Mouse (Mus musculus): Measurements from ENCODE around the gene Rbl2. TPM values are rescaled to one million over a fixed set of nuclear protein-coding genes. Genes with fewer than 3 reads are reported as not detected.

The Rbl2 gene
- total RNA-seq, 2 experiments from 2014 or later, result 39.1 to 43.1 TPM

GRCm38 (mm10) chr8:91147715-91148114 is 77.9 kb downstream of the Rbl2 start:
- peak; percentile 97 for TF ChIP-seq CTCF (IDR thresholded peaks at IDR 0.05)
- no peak overlapping the region for H3K4me3 ChIP-seq
- intact Hi-C loops (cut with DNase I), result loop anchor here (1.0 kb wide), 1 partner anchor 21 kb away; no protein-coding TSS in a partner anchor
- H3K27ac ChIP-seq, result no peak overlapping the region
- DNase-seq (ENCODE audit: extremely low spot score in 1 of 2, low spot score in 2 of 2), result peak; percentile 36 to 52

- no peak for TF ChIP-seq CTCF (IDR thresholded peaks at IDR 0.05)
- Histone ChIP-seq H3K27ac (no peak overlapping the region), H3K4me3 (no peak overlapping the region)
- intact Hi-C loops (cut with DNase I), result no loop called here
- no peak for DNase-seq (ENCODE audit: extremely low spot score in 1 of 2, low spot score in 2 of 2)
These were observed 78.9 kb downstream of the Rbl2 start for GRCm38 (mm10) chr8:91148643-91149178.

DNA sequence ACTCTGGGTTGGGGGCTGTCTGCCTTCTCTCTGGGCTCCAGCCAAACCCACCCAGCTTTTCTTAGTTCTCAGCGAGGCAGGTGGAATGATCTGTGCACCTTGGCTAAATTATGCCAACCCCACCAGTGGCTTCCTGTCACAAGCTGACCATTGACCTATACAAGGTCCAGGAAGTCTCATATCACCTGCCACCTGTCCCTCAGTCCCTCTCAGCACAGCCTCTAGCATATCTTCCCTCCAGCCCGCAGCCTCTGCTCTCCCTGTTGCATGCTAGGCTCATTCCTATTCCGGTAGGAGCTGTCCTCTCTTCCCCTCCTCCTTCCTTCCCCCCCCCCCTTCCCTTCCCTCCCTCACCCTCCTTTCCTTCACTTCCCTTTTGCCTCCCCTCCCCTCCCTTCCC is 79.4 kb downstream of the Rbl2 start:
- Histone ChIP-seq H3K27ac (no peak overlapping the region), H3K4me3 (no peak overlapping the region)
- intact Hi-C loops (cut with DNase I), result no loop called here
- no peak for DNase-seq (ENCODE audit: extremely low spot score in 1 of 2, low spot score in 2 of 2)
- no peak for TF ChIP-seq CTCF (IDR thresholded peaks at IDR 0.05)

DNA sequence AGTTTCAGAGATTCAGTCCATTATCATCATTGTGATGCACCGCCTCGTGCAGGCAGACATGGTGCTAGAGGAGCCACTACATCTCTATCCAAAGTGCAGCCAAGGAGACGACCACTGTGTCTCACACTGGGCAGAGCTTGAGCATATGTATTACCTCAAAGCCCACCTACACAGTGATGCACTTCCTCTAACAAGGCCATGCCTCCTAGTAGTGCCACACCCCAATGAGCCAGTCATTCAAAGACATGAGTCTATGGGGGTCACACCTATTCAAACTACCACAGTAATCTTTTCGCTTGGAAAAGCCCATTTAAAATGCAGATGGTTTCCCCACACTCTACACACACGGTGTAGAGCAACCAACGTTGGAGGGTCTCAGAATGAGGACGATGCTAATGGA is 81.7 kb downstream of the Rbl2 start:
- intact Hi-C loops (cut with DNase I), result no loop called here
- no peak for TF ChIP-seq CTCF (IDR thresholded peaks at IDR 0.05)
- no peak for DNase-seq (ENCODE audit: extremely low spot score in 1 of 2, low spot score in 2 of 2)
- Histone ChIP-seq H3K4me3 (no peak overlapping the region), H3K27ac (no peak overlapping the region)

DNA sequence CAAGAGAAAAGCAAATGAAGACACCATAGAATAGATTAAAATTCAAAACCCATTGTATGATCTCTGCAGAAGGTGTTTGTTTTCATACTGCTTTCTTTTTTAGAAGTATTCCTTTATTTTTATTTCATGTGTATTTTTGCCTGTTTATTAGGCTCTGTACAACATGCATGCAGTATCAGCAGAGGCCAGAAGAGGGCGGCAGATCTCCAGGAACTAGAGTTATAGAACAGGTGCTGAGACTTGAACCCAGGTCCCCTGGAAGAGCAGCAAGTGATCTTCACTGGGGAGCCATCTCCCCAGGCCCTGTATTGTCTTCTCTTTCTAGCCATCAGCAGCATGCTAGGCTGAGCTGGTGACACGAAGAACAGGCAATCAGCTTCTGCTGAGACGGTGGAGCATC is 84.0 kb downstream of the Rbl2 start:
- no peak for DNase-seq (ENCODE audit: extremely low spot score in 1 of 2, low spot score in 2 of 2)

GRCm38 (mm10) chr8:91154564-91154963 is 84.7 kb downstream of the Rbl2 start:
- Histone ChIP-seq H3K4me3 (no peak overlapping the region), H3K27ac (no peak overlapping the region)
- intact Hi-C loops (cut with DNase I), result no loop called here
- DNase-seq (ENCODE audit: extremely low spot score in 1 of 2, low spot score in 2 of 2), result no peak
- TF ChIP-seq CTCF (IDR thresholded peaks at IDR 0.05), result peak; percentile 21

More for the DNA sequence above, 84.0 kb downstream of the Rbl2 start:
- no peak overlapping the region for H3K4me3 ChIP-seq
- no peak overlapping the region for H3K27ac ChIP-seq
- no peak; the same call in 1 of the 2 replicates for TF ChIP-seq CTCF (IDR thresholded peaks at IDR 0.05)
- intact Hi-C loops (cut with DNase I), result no loop called here

DNA sequence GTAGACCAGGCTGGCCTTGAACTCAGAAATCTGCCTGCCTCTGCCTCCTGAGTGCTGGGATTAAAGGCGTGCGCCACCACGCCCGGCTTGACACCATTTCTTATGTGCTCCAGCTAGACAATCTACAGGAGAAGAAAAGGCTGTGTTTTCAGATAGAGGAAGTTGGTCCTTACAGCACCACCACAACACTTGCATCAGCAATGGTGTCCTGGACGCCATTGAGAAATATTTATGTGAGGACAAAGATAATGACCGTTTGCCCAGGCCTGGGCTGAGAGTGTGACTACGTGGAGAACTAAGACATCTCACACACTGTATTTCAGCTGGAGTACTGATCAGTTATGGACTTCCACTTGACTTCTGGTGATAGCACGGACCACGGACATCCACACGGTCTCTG is 88.8 kb downstream of the Rbl2 start:
- Histone ChIP-seq H3K27ac (no peak overlapping the region), H3K4me3 (no peak overlapping the region)
- no peak for DNase-seq (ENCODE audit: extremely low spot score in 1 of 2, low spot score in 2 of 2)
- intact Hi-C loops (cut with DNase I), result no loop called here
- no peak for TF ChIP-seq CTCF (IDR thresholded peaks at IDR 0.05)

DNA sequence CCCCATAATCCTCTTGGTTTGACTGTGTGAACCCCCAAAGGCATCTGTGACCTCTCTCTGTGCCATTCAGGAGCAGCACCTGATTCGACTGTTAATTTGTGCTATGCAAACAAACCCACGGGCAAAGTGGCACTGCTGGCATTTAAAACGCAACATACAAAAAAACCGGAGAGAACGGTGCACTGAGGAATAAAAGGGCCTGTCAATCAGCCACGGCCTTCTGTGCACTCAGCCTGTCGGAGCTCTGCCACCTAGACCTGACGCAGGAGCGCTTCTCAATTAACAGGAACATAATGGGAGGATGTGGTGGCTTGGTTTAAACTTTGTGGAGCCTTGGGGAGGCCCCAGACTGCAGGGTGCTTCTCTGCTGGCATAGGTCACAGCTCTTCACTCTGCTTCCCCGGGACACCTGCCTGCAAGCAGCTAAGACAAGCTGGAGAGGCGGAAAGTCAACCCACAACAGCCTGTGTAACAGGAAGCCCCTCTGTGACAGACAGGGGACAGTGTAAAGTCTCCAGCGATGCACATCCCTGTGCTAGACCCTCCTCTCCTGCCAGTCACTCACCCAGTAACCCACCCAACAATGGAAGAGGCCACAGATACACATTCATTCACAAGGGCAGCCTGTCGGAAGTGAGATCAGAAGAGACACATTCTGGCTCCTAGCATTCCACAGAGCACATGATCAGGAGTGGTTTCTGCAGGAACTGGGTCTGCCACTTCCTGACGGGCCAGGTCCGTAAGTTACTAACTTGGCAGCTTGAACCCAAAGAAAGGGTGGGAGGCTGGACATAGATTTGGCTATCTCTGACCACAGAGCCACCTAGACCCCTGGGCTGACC is 90.3 kb downstream of the Rbl2 start:
- intact Hi-C loops (cut with DNase I), result no loop called here

GRCm38 (mm10) chr8:91170152-91170551 is 100.3 kb downstream of the Rbl2 start:
- DNase-seq (ENCODE audit: extremely low spot score in 1 of 2, low spot score in 2 of 2), result no peak
- Histone ChIP-seq H3K27ac (no peak overlapping the region), H3K4me3 (no peak overlapping the region)
- TF ChIP-seq CTCF (IDR thresholded peaks at IDR 0.05), result no peak
- intact Hi-C loops (cut with DNase I), result no loop called here

More for the DNA sequence above, 90.3 kb downstream of the Rbl2 start:
- H3K4me3 ChIP-seq, result no peak overlapping the region
- no peak for TF ChIP-seq CTCF (IDR thresholded peaks at IDR 0.05)
- no peak for DNase-seq (ENCODE audit: extremely low spot score in 1 of 2, low spot score in 2 of 2)
- H3K27ac ChIP-seq, result no peak overlapping the region

GRCm38 (mm10) chr8:91170914-91171313 is 101.1 kb downstream of the Rbl2 start:
- intact Hi-C loops (cut with DNase I), result no loop called here
- no peak for DNase-seq (ENCODE audit: extremely low spot score in 1 of 2, low spot score in 2 of 2)
- TF ChIP-seq CTCF (IDR thresholded peaks at IDR 0.05), result no peak
- Histone ChIP-seq H3K4me3 (peak overlapping the region; percentile 14; the same call in 1 of the 2 replicates), H3K27ac (no peak overlapping the region)

GRCm38 (mm10) chr8:91171605-91172004 is 101.7 kb downstream of the Rbl2 start:
- H3K4me3 ChIP-seq, result no peak overlapping the region
- no peak overlapping the region for H3K27ac ChIP-seq
- intact Hi-C loops (cut with DNase I), result no loop called here
- no peak for DNase-seq (ENCODE audit: extremely low spot score in 1 of 2, low spot score in 2 of 2)
- no peak for TF ChIP-seq CTCF (IDR thresholded peaks at IDR 0.05)

Other genes with a start within 250 kb of the Rbl2 start
- 100 to 1,000 TPM; 226 to 228 TPM for gene Chd9, start 241.7 kb upstream of the Rbl2 start, total RNA-seq (2021)
- 100 to 1,000 TPM; 120 to 121 TPM for gene Aktip, start 129.9 kb downstream of the Rbl2 start, total RNA-seq (2021)
- gene Rpgrip1l, start 243.2 kb downstream of the Rbl2 start, total RNA-seq (2021), result 10 to 100 TPM; 22.6 to 27.3 TPM
- 100 to 1,000 TPM; 152 to 155 TPM for gene Fto, start 243.5 kb downstream of the Rbl2 start, total RNA-seq (2021)